Mouse (Mus musculus): ENCODE results near the gene Hace1.

The Hace1 gene

GRCm38 (mm10) chr10:45698930-45699329 lies 121.3 kb downstream of the Hace1 start:
- no peak for DNase-seq (ENCODE audit: low spot score in 2 of 2)

- DNase-seq (ENCODE audit: low spot score in 2 of 2) = no peak
Measured at GRCm38 (mm10) chr10:45706849-45707248, 129.2 kb downstream of the Hace1 start.

- no peak for DNase-seq (ENCODE audit: low spot score in 2 of 2)
Measured at GRCm38 (mm10) chr10:45710848-45711247, 133.2 kb downstream of the Hace1 start.

GRCm38 (mm10) chr10:45711348-45711747 lies 133.7 kb downstream of the Hace1 start:
- no peak for DNase-seq (ENCODE audit: low spot score in 2 of 2)

Data from spleen, postnatal 14 days (tissue).